Mouse (Mus musculus): ENCODE measurements around the gene Mturn.

Gene Mturn

GRCm38 (mm10) chr6:54729451-54730105, 48.2 kb downstream of the Mturn start:
- no peak for DNase-seq (ENCODE audit: low spot score)

- DNase-seq (ENCODE audit: low spot score), result no peak
These were observed 50.3 kb downstream of the Mturn start for GRCm38 (mm10) chr6:54731726-54732125.

- DNase-seq (ENCODE audit: low spot score), result no peak
These were observed 51.3 kb downstream of the Mturn start for GRCm38 (mm10) chr6:54732721-54733120.

GRCm38 (mm10) chr6:54736126-54736525, 54.7 kb downstream of the Mturn start:
- DNase-seq (ENCODE audit: low spot score), result peak; percentile 60

- DNase-seq (ENCODE audit: low spot score), result peak; percentile 45
These were observed 55.8 kb downstream of the Mturn start for GRCm38 (mm10) chr6:54737255-54737654.

- DNase-seq (ENCODE audit: low spot score), result peak; percentile 84
These were observed 56.3 kb downstream of the Mturn start for GRCm38 (mm10) chr6:54737684-54738083.

GRCm38 (mm10) chr6:54749056-54749455, 67.6 kb downstream of the Mturn start:
- no peak for DNase-seq (ENCODE audit: low spot score)

- DNase-seq (ENCODE audit: low spot score), result no peak
These were observed 70.2 kb downstream of the Mturn start for GRCm38 (mm10) chr6:54751621-54752020.

GRCm38 (mm10) chr6:54752076-54752475, 70.7 kb downstream of the Mturn start:
- DNase-seq (ENCODE audit: low spot score), result peak; percentile 23

Measured in T-cell, adult 2 months (primary cell).